Comparison of ENCODE assay signal across 9 mouse cellular contexts in the genomic region with DNA sequence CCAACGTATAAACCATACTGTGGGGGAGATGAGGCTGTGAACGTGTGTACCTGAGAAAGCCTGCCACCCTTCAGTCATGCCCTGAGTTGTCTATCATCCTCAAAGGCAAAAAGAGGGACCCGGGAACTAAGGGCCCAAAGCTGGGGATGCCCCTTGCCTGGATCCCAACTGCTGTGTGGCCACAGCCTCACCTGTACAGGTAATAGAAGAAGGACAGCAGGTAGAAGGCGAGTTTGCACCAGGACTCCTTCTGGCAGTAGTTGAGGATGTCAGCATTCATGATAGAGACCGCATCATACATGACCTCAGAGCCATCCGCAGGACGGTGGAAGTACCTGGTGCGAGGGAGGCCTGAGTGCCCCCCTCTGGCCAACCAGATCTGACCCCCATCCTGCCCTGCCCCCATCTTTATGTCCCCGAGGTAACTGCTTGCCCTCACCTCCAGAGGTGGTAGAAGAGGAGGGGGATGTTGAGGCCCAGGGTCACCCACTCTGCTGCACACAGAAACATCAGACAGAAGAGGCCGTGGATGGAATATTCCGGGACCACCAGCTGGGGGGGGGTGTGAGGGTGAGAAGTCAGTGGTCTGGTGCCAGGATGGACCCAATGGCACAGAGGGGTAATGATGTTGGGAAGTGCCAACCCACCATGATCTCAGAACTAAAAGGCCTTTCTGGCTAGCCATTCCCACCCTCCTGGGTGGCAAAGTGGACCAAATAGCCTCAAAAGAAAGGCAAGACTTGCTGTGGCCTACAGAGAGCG. TPM values are rescaled to one million over a fixed set of nuclear protein-coding genes. Genes with fewer than 3 reads are reported as not detected.
DNase-seq lines count a peak whose midpoint lies in the region; ATAC-seq and TF ChIP-seq lines count a peak whose summit lies in the region.
"Had no signal": no experiment of that assay in that cellular context is flagged by ENCODE, and none has a peak within 500 bp of the region (broad histone marks: within the 10 kb centered on the region; RNA-seq: fewer than 3 reads in every experiment).

No protein-coding gene starts in this region.

- H3K36me3 ChIP-seq in heart, embryonic 10.5 days = peaks cover 40% of the 10 kb centered on the region
- H3K36me3 ChIP-seq in testis, adult 2 months (ENCODE audit: control insufficient read depth, insufficient read depth, low read length) = no peaks in the 10 kb centered on the region
- H3K36me3 ChIP-seq in liver, embryonic 12.5 days = peaks cover 35% of the 10 kb centered on the region

- WGBS in heart, embryonic 10.5 days = 67% methylated on average over 12 of the region's 12 CpGs
- WGBS in liver, embryonic 12.5 days (ENCODE audit: insufficient replicate concordance) = 65% methylated on average over 12 of the region's 12 CpGs

- TF ChIP-seq CTCF in testis, adult 2 months (IDR thresholded peaks at IDR 0.05; ENCODE audit: control insufficient read depth, insufficient read depth, insufficient replicate concordance, low read depth, low read length) = no peak

- H3K4me2 ChIP-seq in liver, embryonic 12.5 days = peak overlapping the region; percentile 16; the same call in 1 of the 2 replicates
- H3K4me2 ChIP-seq: stomach, embryonic 15.5 days had no signal

- H3K27me3 ChIP-seq in heart, embryonic 10.5 days (ENCODE audit: insufficient read depth, poor library complexity, severe bottlenecking) = no peaks in the 10 kb centered on the region; the same call in 1 of the 2 replicates
- H3K27me3 ChIP-seq in testis, adult 2 months (ENCODE audit: control insufficient read depth, insufficient read depth, low read length) = no peaks in the 10 kb centered on the region
- H3K27me3 ChIP-seq in liver, embryonic 12.5 days (replicated peaks) = peaks cover 38% of the 10 kb centered on the region
- H3K27me3 ChIP-seq: stomach, embryonic 15.5 days had no signal

- no peak for DNase-seq in heart, embryonic 10.5 days (ENCODE audit: low spot score)
- DNase-seq in heart, adult 9 months (ENCODE audit: low spot score in 2 of 2) = no peak
- DNase-seq in testis, postnatal 14 days (ENCODE audit: low spot score) = no peak
- DNase-seq in spleen, postnatal 36 days (ENCODE audit: low spot score in 2 of 2) = no peak
- no peak for DNase-seq in ovary, postnatal 36 days (ENCODE audit: low spot score)
- no peak for DNase-seq in embryo, embryonic 9.5 days (ENCODE audit: extremely low spot score)

- H3K27ac ChIP-seq in heart, embryonic 10.5 days = 0 out of 2 replicates have a peak overlapping the region, but pooled peaks have one; percentile 22
- H3K27ac ChIP-seq in testis, adult 2 months (ENCODE audit: control insufficient read depth, insufficient read depth, low read depth, low read length) = no peak overlapping the region
- no peak overlapping the region for H3K27ac ChIP-seq in liver, embryonic 12.5 days
- H3K27ac ChIP-seq: stomach, embryonic 15.5 days had no signal

- no peak for TF ChIP-seq POLR2A in testis, adult 2 months (IDR thresholded peaks at IDR 0.05; ENCODE audit: control insufficient read depth, low read depth, low read length)

- no peak overlapping the region for H3K9ac ChIP-seq in liver, embryonic 12.5 days
- H3K9ac ChIP-seq: stomach, embryonic 15.5 days had no signal

- H3K4me1 ChIP-seq in heart, embryonic 10.5 days = peaks cover 60% of the 10 kb centered on the region
- H3K4me1 ChIP-seq in testis, adult 2 months (ENCODE audit: control insufficient read depth, insufficient read depth, low read length) = peaks cover 30% of the 10 kb centered on the region
- peaks cover 50% of the 10 kb centered on the region for H3K4me1 ChIP-seq in liver, embryonic 12.5 days

- H3K4me3 ChIP-seq in heart, embryonic 10.5 days = no peak overlapping the region
- H3K4me3 ChIP-seq in testis, adult 2 months (ENCODE audit: control insufficient read depth, low read depth, low read length) = peak overlapping the region; percentile 82
- H3K4me3 ChIP-seq in liver, embryonic 12.5 days = no peak overlapping the region
- H3K4me3 ChIP-seq: stomach, embryonic 15.5 days had no signal

- H3K9me3 ChIP-seq in heart, embryonic 10.5 days = no peaks in the 10 kb centered on the region
- no peaks in the 10 kb centered on the region for H3K9me3 ChIP-seq in liver, embryonic 12.5 days (replicated peaks)
- H3K9me3 ChIP-seq: stomach, embryonic 15.5 days had no signal

- ATAC-seq in liver, embryonic 12.5 days = no peak

RNA-seq across cellular contexts. Expression of a gene that starts 4.7 kb away (rescaled TPM):
- 4.6 and 12.7 TPM in 2 replicates for polyA plus RNA-seq in heart, embryonic 10.5 days (2016; fragmentation: Nextera tagmentation; extraction: Ambion mirVana)
- 42.8 and 43.5 TPM in 2 replicates for polyA plus RNA-seq in testis, adult 2 months (2012; rRNA removed)
- 3.5 and 3.8 TPM in 2 replicates for polyA plus RNA-seq in liver, embryonic 12.5 days (2016; fragmentation: Nextera tagmentation; extraction: Ambion mirVana)

RNA-seq across cellular contexts. Expression of a gene that starts 5.3 kb away (rescaled TPM):
- polyA plus RNA-seq in heart, embryonic 10.5 days (2016; fragmentation: Nextera tagmentation; extraction: Ambion mirVana) = 94.9 and 104 TPM in 2 replicates
- 134 and 144 TPM in 2 replicates for polyA plus RNA-seq in testis, adult 2 months (2012; rRNA removed)
- polyA plus RNA-seq in liver, embryonic 12.5 days (2016; fragmentation: Nextera tagmentation; extraction: Ambion mirVana) = 51.7 and 53.9 TPM in 2 replicates

RNA-seq across cellular contexts. Expression of a gene that starts 8.3 kb away (rescaled TPM):
- 6.4 and 7.6 TPM in 2 replicates for polyA plus RNA-seq in heart, embryonic 10.5 days (2016; fragmentation: Nextera tagmentation; extraction: Ambion mirVana)
- polyA plus RNA-seq in testis, adult 2 months (2012; rRNA removed) = 22.5 and 22.6 TPM in 2 replicates
- 1.0 and 1.5 TPM in 2 replicates for polyA plus RNA-seq in liver, embryonic 12.5 days (2016; fragmentation: Nextera tagmentation; extraction: Ambion mirVana)

RNA-seq across cellular contexts. Expression of a gene that starts 13.2 kb away (rescaled TPM):
- polyA plus RNA-seq in heart, embryonic 10.5 days (2016; fragmentation: Nextera tagmentation; extraction: Ambion mirVana) = 261 and 263 TPM in 2 replicates
- polyA plus RNA-seq in testis, adult 2 months (2012; rRNA removed) = 113 and 124 TPM in 2 replicates
- polyA plus RNA-seq in liver, embryonic 12.5 days (2016; fragmentation: Nextera tagmentation; extraction: Ambion mirVana) = 118 and 126 TPM in 2 replicates

RNA-seq across cellular contexts. Expression of a gene that starts 24.7 kb away (rescaled TPM):
- polyA plus RNA-seq in heart, embryonic 10.5 days (2016; fragmentation: Nextera tagmentation; extraction: Ambion mirVana) = 23.7 and 27.0 TPM in 2 replicates
- polyA plus RNA-seq in testis, adult 2 months (2012; rRNA removed) = 92.7 and 92.9 TPM in 2 replicates
- polyA plus RNA-seq in liver, embryonic 12.5 days (2016; fragmentation: Nextera tagmentation; extraction: Ambion mirVana) = 4.4 and 4.9 TPM in 2 replicates
